9 mouse cellular contexts compared by ENCODE assay signal in the genomic region with DNA sequence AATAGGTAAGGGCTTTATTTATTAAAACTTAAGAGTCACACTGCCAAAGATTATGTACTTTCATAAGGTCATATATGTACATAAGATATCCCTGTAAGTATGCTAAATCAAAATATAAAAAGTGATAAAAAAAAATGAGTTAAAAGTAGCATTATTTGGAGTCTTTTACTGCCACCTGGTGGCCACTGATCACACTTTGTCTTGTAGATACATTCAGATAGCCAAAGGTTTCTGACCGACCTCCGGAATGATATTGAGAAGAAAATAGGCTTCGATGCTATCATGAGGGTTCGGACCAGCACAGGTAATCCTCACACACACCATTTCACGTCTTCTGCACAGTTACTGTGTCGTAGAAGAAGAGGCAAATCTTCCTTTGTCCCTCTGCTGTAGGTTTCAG. TPM values are rescaled to one million over a fixed set of nuclear protein-coding genes. Genes with fewer than 3 reads are reported as not detected.
A peak's percentile ranks its signal among the peaks of the same experiment; 100 is the strongest.
DNase-seq lines count a peak whose midpoint lies in the region; ATAC-seq lines count a peak whose summit lies in the region.
"Had no signal": no experiment of that assay in that cellular context is flagged by ENCODE, and none has a peak within 500 bp of the region (broad histone marks: within the 10 kb centered on the region; RNA-seq: fewer than 3 reads in every experiment).

No protein-coding gene starts in this region.

- no peaks in the 10 kb centered on the region for H3K36me3 ChIP-seq in hindbrain, embryonic 10.5 days
- H3K36me3 ChIP-seq in hindbrain, embryonic 16.5 days (ENCODE audit: control insufficient read depth, insufficient read depth, low read length), result peaks cover 3% of the 10 kb centered on the region; the same call in 1 of the 2 replicates

- H3K27ac ChIP-seq in hindbrain, embryonic 10.5 days, result no peak overlapping the region
- H3K27ac ChIP-seq in hindbrain, embryonic 16.5 days (ENCODE audit: low read depth, low read length), result no peak overlapping the region
- H3K27ac ChIP-seq: embryonic facial prominence, embryonic 13.5 days had no signal

- no peaks in the 10 kb centered on the region for H3K27me3 ChIP-seq in hindbrain, embryonic 10.5 days (ENCODE audit: insufficient read depth, poor library complexity, severe bottlenecking)
- no peaks in the 10 kb centered on the region for H3K27me3 ChIP-seq in hindbrain, embryonic 16.5 days (replicated peaks; ENCODE audit: control insufficient read depth, insufficient read depth, low read length)
- H3K27me3 ChIP-seq: embryonic facial prominence, embryonic 13.5 days had no signal

- H3K4me1 ChIP-seq in hindbrain, embryonic 10.5 days (replicated peaks), result no peaks in the 10 kb centered on the region
- no peaks in the 10 kb centered on the region for H3K4me1 ChIP-seq in hindbrain, embryonic 16.5 days (ENCODE audit: control insufficient read depth, insufficient read depth, low read depth, low read length)
- H3K4me1 ChIP-seq: embryonic facial prominence, embryonic 13.5 days had no signal

- 69% methylated on average over 6 of the region's 6 CpGs for WGBS in hindbrain, embryonic 10.5 days
- WGBS in hindbrain, embryonic 16.5 days, result 70% methylated on average over 6 of the region's 6 CpGs

- DNase-seq in hindbrain, embryonic 10.5 days (ENCODE audit: low spot score), result peak; percentile 18
- DNase-seq in urinary bladder, postnatal 14 days (ENCODE audit: low spot score), result peak; percentile 58
- DNase-seq in urinary bladder, postnatal 4 days (ENCODE audit: low spot score in 2 of 2), result no peak
- DNase-seq in kidney, postnatal 14 days, result peak; percentile 59
- DNase-seq in retina, adult 2 months (ENCODE audit: low read depth, low spot score), result peak; percentile 26

- H3K9ac ChIP-seq in hindbrain, embryonic 16.5 days (ENCODE audit: low read depth, low read length), result no peak overlapping the region
- H3K9ac ChIP-seq: embryonic facial prominence, embryonic 13.5 days had no signal

- H3K4me2 ChIP-seq in hindbrain, embryonic 16.5 days (ENCODE audit: low read length), result no peak overlapping the region
- H3K4me2 ChIP-seq: embryonic facial prominence, embryonic 13.5 days had no signal

- H3K4me3 ChIP-seq in hindbrain, embryonic 10.5 days, result no peak overlapping the region
- no peak overlapping the region for H3K4me3 ChIP-seq in hindbrain, embryonic 16.5 days (ENCODE audit: low read length)
- H3K4me3 ChIP-seq: embryonic facial prominence, embryonic 13.5 days had no signal

- no peak for ATAC-seq in hindbrain, embryonic 16.5 days
- peak; percentile 66 for ATAC-seq in common myeloid progenitor, adult 5-6 weeks (replicated peaks; ENCODE audit: low read depth, poor library complexity, severe bottlenecking)
- ATAC-seq in monocyte, adult 5-6 weeks (replicated peaks; ENCODE audit: insufficient number of reproducible peaks, low FRiP score, low TSS enrichment, poor library complexity, severe bottlenecking), result no peak

- no peaks in the 10 kb centered on the region for H3K9me3 ChIP-seq in hindbrain, embryonic 10.5 days
- H3K9me3 ChIP-seq in hindbrain, embryonic 16.5 days (ENCODE audit: control insufficient read depth, low read length), result no peaks in the 10 kb centered on the region
- H3K9me3 ChIP-seq: embryonic facial prominence, embryonic 13.5 days had no signal

RNA-seq across cellular contexts. Expression of a gene that starts 32.7 kb away (rescaled TPM):
- polyA plus RNA-seq in hindbrain, embryonic 10.5 days (2016; fragmentation: Nextera tagmentation; extraction: Ambion mirVana), result 27.4 and 33.1 TPM in 2 replicates
- 21.8 and 22.3 TPM in 2 replicates for polyA plus RNA-seq in hindbrain, embryonic 16.5 days (2015; fragmentation: Nextera tagmentation; extraction: Ambion mirVana)
- 37.4 and 47.7 TPM in 2 replicates for total RNA-seq in common myeloid progenitor, adult 5-6 weeks (2017)
- 16.0 to 27.8 TPM (median 21.0 TPM) in 3 replicates for total RNA-seq in monocyte, adult 5-6 weeks (2017)

Comparison
In these comparisons a context has a peak if more than half of its experiments do, and no peak if none do; other contexts are left out.
1. DNase-seq: peak in hindbrain, embryonic 10.5 days (single experiment), urinary bladder, postnatal 14 days (single experiment), kidney, postnatal 14 days (single experiment) and retina, adult 2 months (single experiment); none in urinary bladder, postnatal 4 days (0 of 2).